Mouse (Mus musculus) E14TG2a.4 (cell line): Measurements from ENCODE around the gene Tldc2.

Experiments used
- CTCF ChIP-seq: conservative IDR thresholded peaks from 2 replicates; pipeline ENCODE4 v1.5.1; 2014; ENCODE audit warnings: low read length
- NANOG ChIP-seq: IDR thresholded peaks from 2 replicates; pipeline ENCODE4 v1.6.1; 2014; ENCODE audit warnings: borderline replicate concordance, low read length, mixed read lengths

GRCm38 (mm10) chr2:157099532-157100318 is 12.9 kb downstream of the Tldc2 start:
- TF ChIP-seq CTCF, result no peak
- TF ChIP-seq NANOG, result no peak
